Mouse (Mus musculus): ENCODE data around the gene Atp8a2.

The Atp8a2 gene

GRCm38 (mm10) chr14:60152373-60152772, 44.6 kb downstream of the Atp8a2 start:
- DNase-seq (ENCODE audit: low read depth, low spot score), result no peak

- DNase-seq (ENCODE audit: low read depth, low spot score), result no peak
These were observed 48.1 kb downstream of the Atp8a2 start for GRCm38 (mm10) chr14:60148893-60149292.

- no peak for DNase-seq (ENCODE audit: low read depth, low spot score)
These were observed 53.7 kb downstream of the Atp8a2 start for GRCm38 (mm10) chr14:60143234-60143633.

- DNase-seq (ENCODE audit: low read depth, low spot score), result no peak
These were observed 58.6 kb downstream of the Atp8a2 start for GRCm38 (mm10) chr14:60138339-60138738.

GRCm38 (mm10) chr14:60137812-60138211, 59.2 kb downstream of the Atp8a2 start:
- no peak for DNase-seq (ENCODE audit: low read depth, low spot score)

- DNase-seq (ENCODE audit: low read depth, low spot score), result no peak
These were observed 61.2 kb downstream of the Atp8a2 start for GRCm38 (mm10) chr14:60135801-60136200.

- no peak for DNase-seq (ENCODE audit: low read depth, low spot score)
These were observed 62.3 kb downstream of the Atp8a2 start for GRCm38 (mm10) chr14:60134720-60135119.

- DNase-seq (ENCODE audit: low read depth, low spot score), result no peak
These were observed 65.6 kb downstream of the Atp8a2 start for GRCm38 (mm10) chr14:60131196-60131876.

- no peak for DNase-seq (ENCODE audit: low read depth, low spot score)
These were observed 67.4 kb downstream of the Atp8a2 start for GRCm38 (mm10) chr14:60129564-60129963.

GRCm38 (mm10) chr14:60125202-60125601, 71.8 kb downstream of the Atp8a2 start:
- DNase-seq (ENCODE audit: low read depth, low spot score), result peak; percentile 23

- DNase-seq (ENCODE audit: low read depth, low spot score), result no peak
These were observed 75.4 kb downstream of the Atp8a2 start for GRCm38 (mm10) chr14:60121572-60121971.

GRCm38 (mm10) chr14:60117792-60118585, 79.0 kb downstream of the Atp8a2 start:
- no peak for DNase-seq (ENCODE audit: low read depth, low spot score)

- peak; percentile 24 for DNase-seq (ENCODE audit: low read depth, low spot score)
These were observed 109.9 kb downstream of the Atp8a2 start for GRCm38 (mm10) chr14:60086808-60087725.

GRCm38 (mm10) chr14:60086254-60086807, 110.6 kb downstream of the Atp8a2 start:
- no peak for DNase-seq (ENCODE audit: low read depth, low spot score)

- DNase-seq (ENCODE audit: low read depth, low spot score), result no peak
These were observed 114.2 kb downstream of the Atp8a2 start for GRCm38 (mm10) chr14:60082771-60083170.

- DNase-seq (ENCODE audit: low read depth, low spot score), result no peak
These were observed 124.5 kb downstream of the Atp8a2 start for GRCm38 (mm10) chr14:60072496-60072895.

- no peak for DNase-seq (ENCODE audit: low read depth, low spot score)
These were observed 131.8 kb downstream of the Atp8a2 start for GRCm38 (mm10) chr14:60065186-60065585.

- DNase-seq (ENCODE audit: low read depth, low spot score), result no peak
These were observed 136.0 kb downstream of the Atp8a2 start for GRCm38 (mm10) chr14:60061023-60061422.

GRCm38 (mm10) chr14:60058867-60059266, 138.1 kb downstream of the Atp8a2 start:
- no peak for DNase-seq (ENCODE audit: low read depth, low spot score)

GRCm38 (mm10) chr14:60055231-60055630, 141.7 kb downstream of the Atp8a2 start:
- no peak for DNase-seq (ENCODE audit: low read depth, low spot score)

- DNase-seq (ENCODE audit: low read depth, low spot score), result no peak
These were observed 166.3 kb downstream of the Atp8a2 start for GRCm38 (mm10) chr14:60030666-60031065.

- DNase-seq (ENCODE audit: low read depth, low spot score), result no peak
These were observed 169.8 kb downstream of the Atp8a2 start for GRCm38 (mm10) chr14:60027139-60027538.

Data from telencephalon, adult 2 months (tissue).